Mouse (Mus musculus) liver, embryonic 14.5 days (tissue): ENCODE data around the gene Lrig1.

ENCODE experiments used
- CTCF ChIP-seq: IDR thresholded peaks from 2 replicates; pipeline ENCODE4 v1.5.1; 2016; ENCODE audit warnings: antibody characterized with exemption, low read depth, control low read depth
- EP300 ChIP-seq: IDR thresholded peaks from 2 replicates; pipeline ENCODE4 v1.6.1; 2016; ENCODE audit warnings: antibody characterized with exemption, low read depth

- TF ChIP-seq CTCF: no peak
- TF ChIP-seq EP300: no peak
Observed at GRCm38 (mm10) chr6:94642048-94642447, 57.9 kb downstream of the Lrig1 start.
